Mouse (Mus musculus): ENCODE measurements around the gene Ldhd.

Ldhd gene

GRCm38 (mm10) chr8:111626933-111627332 is 3.2 kb downstream of the Ldhd start:
- DNase-seq: no peak

DNA sequence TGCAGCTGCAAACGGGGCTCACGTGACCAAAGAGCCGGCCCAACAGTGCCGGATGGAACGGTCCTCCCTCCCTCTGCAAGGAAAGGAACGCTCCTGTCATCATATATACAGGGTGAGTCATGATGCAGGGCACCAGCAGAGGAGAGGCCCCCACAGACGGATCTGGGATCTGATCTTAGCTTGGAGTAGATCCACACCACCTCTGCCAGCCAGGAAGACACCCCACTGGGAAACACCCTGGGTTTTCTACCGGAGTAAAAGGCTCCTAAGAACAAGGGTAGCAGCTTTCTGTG is 3.7 kb downstream of the Ldhd start:
- DNase-seq: no peak

DNA sequence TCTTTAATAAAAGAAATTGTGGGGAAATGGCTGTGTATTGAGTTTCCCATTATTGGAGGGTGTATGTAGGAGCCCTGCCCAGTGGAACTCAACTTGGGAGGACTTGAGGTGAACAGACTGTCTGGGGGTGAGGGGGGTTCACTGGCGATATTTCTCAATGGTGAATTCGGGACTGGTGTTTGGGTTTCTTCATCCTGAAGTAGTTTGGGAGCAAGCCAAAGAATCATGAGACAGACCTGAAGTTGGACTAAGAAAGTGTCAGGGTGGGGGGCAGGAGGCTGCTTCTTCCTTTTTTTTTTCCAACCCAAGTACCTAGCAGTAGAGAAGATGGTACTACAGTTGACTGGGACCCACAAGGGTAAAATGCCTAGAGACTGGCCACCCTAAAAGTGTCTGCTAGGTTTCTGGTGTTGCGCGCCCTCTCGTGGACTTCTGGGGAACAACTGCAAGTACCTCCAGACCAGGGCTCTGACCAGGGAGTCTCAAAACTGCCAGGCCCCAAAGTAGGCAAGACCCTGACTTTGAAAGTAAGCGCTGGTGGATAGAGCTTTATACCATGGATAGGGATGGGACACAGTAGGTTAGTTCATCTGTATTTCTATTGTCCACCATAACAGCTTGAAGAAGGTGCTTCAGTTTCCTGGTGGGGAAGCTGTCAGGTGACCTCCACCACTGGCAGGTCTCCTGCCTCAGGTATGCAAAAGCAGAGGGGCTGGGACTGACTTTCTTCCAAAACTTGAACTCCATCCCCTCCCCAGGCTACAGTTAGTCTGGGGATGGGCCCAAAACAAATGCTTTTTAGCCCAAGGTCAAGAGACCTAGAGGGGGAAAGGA is 4.3 kb downstream of the Ldhd start:
- peak; percentile 71 to 87 for DNase-seq

DNA sequence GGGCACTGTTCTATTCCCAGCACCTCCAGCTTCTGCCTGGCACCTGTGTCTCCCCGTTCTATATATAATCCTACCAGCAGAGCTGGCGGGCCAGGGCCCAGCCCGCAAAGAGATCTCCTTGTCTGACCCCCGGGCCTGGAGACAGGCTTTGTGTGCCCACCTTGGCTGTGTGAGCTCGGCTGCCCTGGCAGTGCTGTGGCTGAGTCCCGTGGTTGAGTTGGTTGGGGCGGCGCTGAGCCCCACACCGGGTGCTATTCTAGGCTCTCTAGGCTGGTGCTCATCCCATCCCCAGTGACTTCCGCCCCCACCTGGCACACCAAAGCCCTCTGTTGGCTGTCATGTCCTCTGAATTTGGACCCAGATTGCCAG is 5.3 kb downstream of the Ldhd start:
- peak in 1 of 2 experiments; percentile 28 for DNase-seq

DNA sequence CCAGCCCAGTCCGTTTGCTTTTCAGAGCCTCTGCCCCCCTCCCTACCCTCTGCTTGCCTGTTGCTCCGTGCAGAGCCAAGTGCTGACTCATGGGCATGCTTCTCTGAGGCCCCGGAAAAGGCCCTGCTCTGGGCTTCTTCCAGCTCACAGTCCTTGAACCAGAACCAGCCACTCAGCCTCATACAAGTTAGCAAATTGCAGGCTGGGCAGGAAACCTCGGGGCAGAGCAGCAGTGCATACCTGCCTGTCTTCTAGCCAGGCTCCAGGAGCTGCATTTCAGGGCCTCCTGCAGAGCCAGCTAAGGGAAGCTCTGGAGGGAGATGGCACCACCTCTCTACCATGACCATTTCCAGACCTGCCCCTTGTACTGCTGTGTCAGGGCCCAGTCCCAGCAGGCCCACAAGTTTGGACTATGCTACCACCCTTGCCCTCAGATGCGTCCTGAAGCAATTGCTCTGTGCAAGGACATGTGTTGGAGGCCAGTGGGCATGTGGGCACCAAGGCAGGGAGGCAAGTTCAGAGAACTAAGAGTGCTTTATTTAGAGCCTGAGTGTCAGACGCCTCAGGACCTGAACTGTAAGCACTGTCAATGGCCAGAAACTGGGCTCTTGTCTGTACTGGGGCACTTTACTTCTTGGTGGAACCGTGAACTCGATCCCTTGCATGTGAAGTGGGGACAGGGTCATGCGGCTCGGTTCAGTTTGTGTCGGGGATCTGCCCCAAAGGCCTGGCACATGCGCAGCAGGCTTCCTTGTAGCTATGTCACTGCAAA is 5.9 kb downstream of the Ldhd start:
- peak; percentile 83 to 92 for DNase-seq

DNA sequence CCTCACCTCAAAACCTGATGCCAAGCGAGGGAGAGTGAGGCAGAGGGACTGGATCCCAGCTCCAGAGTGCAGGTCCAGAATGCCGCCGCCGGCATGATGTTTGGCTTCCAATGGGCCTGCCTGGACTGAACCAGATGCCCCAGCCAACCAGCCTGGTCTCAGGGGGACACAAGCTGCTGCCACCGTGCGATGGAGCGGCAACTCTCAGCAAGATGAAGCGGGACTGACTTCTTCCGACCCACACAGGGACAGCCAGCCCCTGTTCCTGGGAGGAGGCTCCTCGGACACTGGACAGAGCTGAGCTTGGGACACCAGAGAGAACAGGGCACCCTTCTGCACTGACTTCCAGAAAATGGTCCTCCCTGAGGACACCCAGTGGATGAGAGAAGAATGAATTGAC is 7.6 kb downstream of the Ldhd start:
- DNase-seq: no peak

GRCm38 (mm10) chr8:111622104-111622503 is 8.1 kb downstream of the Ldhd start:
- DNase-seq: no peak

- peak; percentile 55 to 58 for DNase-seq
These were observed 10.2 kb downstream of the Ldhd start for GRCm38 (mm10) chr8:111619936-111620335.

DNA sequence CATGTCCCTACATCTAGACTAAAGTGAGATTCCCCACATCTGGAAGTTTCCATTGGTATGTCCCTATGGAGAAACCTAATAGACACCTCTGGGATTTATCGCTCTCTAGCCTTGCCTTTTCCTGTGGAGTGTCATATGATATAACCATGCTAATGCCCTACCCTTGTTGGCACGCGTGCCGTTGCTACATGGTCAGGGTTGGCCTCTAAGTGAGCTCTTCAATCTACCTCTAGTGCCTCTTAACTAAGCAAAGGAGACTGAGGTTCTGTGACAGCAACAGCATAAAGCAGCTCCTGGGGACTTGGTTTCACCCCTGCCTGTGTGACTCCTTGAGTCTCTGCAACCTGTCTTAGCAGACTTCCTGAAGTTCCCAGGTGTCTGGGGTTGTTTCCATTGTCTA is 11.9 kb downstream of the Ldhd start:
- no peak for DNase-seq

- DNase-seq: no peak
These were observed 12.4 kb downstream of the Ldhd start for GRCm38 (mm10) chr8:111617812-111618211.

DNA sequence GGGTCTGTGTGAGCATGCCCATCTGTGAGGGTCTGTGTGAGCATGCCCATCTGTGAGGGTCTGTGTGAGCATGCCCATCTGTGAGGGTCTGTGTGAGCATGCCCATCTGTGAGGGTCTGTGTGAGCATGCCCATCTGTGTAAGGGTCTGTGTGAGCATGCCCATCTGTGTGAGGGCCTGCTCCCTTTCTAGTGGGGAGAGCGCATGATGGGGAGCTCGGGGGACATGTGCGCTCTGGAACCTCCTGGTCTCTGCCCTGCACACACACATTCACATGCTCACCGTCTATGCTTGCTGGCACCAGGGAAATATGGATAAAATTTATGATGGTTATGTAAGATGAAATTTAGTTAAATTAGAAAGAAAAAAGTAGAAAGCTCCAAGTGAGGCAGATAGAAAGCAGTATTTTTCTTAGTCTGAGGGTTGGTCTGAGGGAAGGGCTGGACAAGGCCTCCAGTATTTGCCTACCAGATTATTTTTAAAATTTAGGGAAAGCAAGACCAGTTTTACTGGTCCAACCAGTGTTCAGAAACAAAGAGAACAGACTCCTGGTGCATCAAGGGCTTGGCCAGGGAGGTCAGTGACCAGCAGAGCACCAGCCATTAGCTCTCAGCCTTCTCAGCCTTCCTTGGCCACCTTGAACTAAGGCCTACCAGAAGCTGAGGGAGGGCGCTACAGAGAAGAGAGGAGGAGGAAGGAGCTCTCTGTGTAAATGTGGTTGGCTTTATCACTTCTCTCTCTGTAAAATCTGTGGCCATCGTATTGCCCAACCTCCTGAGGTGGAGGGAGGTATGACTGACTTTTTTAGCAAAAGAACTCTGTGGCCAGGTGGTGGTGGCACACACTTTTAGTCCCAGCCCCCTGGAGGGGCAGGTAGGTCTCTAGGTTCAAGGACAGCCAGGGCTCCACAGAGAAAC is 15.1 kb downstream of the Ldhd start:
- no peak for DNase-seq

DNA sequence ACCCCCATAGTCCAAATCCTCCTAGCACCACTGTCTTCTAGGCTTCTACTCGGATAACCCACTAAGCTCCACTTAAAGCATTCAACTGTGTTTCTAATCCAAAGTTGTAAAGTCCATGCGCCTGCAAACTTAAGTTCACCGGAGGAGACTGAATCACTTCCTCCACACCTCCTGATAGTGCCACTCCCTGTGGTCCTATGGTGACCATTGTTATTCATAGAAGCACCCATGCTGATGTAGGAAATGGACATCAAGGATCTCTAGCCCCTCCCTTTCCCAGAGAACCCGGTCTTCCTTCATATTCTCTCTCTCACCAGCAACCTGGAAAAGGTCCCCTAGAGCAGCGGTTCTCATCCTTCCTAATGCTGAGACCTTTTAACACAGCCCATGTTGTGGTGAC is 17.0 kb downstream of the Ldhd start:
- DNase-seq: no peak

DNA sequence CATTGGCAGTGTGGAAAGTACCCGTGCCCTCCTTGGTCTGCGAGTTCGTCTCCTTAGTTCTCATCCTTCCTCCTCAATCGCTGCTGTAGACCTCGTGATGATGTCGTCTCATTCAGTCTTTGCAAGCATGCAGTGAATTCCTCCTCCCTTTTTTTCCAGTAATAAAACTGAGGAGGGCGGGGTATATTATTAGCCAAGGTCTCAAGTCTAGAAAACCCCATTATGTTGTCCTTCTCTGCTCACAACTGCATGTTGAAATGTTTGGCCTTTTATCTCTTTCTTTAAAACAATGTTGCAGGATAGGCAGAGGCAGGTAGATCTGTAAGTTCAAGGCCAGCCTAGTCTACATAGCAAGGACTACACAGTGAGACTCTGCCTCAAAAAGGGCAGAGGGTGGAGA is 22.8 kb downstream of the Ldhd start:
- no peak for DNase-seq

GRCm38 (mm10) chr8:111606961-111607360 is 23.2 kb downstream of the Ldhd start:
- DNase-seq: peak in 1 of 2 experiments; percentile 33

DNA sequence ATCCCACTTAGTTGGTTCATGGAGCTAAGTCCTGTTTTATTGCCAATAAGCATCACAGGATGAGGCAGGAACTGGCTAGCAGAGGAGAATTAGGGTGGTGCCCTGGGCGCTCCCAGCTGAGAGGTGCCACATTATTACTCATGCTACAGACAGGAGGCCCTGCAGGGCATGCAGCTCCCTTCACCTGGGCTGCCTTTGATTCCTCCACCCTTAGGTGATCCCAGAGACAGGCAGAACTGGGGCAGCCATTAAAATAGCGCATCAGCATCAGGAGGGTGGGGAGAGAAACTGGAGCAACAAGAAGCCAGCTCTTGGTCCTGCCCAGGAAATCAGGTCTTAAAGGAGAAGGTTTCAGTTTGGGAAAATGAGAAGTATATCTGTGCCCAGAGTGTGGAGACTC is 25.2 kb downstream of the Ldhd start:
- no peak for DNase-seq

DNA sequence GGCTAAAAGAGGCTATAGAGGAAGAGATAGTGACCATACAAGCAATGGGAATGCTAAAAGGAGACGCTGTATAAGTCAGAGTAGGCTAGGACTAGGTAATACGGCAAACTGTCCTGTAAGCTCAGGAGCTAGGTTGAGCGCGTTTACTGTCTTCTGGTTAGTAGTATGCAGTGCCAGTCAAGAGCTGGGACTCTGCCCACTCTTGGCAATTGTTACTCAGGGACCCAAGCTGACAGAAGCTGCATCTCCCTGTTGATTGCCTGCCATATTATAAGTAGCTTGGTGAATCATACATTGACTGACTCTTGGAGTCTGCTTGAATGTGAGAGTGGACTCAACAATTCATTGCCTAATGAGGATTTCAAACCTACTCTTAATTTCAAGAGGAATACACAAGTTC is 28.1 kb downstream of the Ldhd start:
- DNase-seq: no peak

- DNase-seq: no peak
These were observed 30.3 kb downstream of the Ldhd start for GRCm38 (mm10) chr8:111599707-111600444.

- DNase-seq: peak; percentile 15 to 80
These were observed 32.9 kb downstream of the Ldhd start for GRCm38 (mm10) chr8:111597310-111597709.

- DNase-seq: no peak
These were observed 33.7 kb downstream of the Ldhd start for GRCm38 (mm10) chr8:111596485-111596821.

GRCm38 (mm10) chr8:111595712-111596484 is 34.3 kb downstream of the Ldhd start:
- DNase-seq: peak; percentile 54 to 62

GRCm38 (mm10) chr8:111594951-111595350 is 35.2 kb downstream of the Ldhd start:
- no peak for DNase-seq
